Mouse (Mus musculus) lung, adult 18-20 months (tissue): ENCODE measurements around the gene Olfr1106.

ENCODE experiments used
- DNase-seq, 2 experiments: peaks; one replicate each; pipeline ENCODE4 v3.0.0; 2022; ENCODE audit warnings: mixed read lengths in 2 of 2

The Olfr1106 gene

GRCm38 (mm10) chr2:87052173-87052572, at the start of gene Olfr1106:
Olfr1106 (minus strand) TSS chr2:87052273.
- DNase-seq, result no peak

GRCm38 (mm10) chr2:87095908-87096307, 43.8 kb upstream of the Olfr1106 start, which contains the start of gene Olfr1109:
Olfr1109 (minus strand) TSS chr2:87096008.
- DNase-seq, result no peak

DNA sequence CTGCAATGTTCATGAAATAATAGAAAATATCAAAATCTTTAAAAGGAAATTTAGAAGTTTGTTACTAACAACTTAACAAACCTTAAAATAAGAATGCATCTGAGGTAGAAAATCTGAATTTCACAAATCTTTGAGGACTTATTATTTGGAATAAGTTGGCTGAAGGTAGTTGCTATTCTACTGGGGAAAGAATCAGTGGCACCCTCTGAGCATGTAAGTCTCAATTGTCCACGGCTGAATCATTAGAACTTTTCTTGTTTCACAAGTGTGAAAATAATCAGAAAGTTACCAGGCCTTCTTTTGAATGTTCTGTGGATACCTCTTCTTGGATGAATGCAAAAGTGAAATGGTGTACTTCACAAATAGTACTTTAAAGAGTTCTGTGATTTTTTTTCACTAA, 23.6 kb upstream of the Olfr1106 start, which contains the start of gene Olfr1107:
TSS of gene Olfr1107 (minus strand) at position 101 of the 400 bp plus-strand sequence.
- DNase-seq, result no peak

DNA sequence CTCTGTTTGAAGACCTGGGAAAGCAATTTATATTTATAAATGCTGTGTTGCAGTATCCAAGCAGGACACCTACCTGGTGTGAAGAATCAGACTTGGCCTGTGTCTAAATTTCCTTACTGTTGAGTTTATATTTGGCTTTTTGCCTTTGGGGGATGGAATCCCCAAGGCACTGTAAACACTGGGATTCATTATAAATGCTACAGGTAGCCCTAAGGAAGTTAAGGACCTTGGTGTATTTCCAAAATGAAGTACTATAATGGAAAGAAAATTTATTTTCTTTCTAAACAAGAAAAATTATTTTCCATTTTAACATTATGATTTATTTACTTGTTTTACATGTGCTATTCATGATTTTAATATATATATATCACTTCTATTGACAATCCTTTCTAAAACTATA, 15.6 kb downstream of the Olfr1106 start, which contains the start of gene Olfr1105:
TSS of gene Olfr1105 (minus strand) at position 101 of the 400 bp plus-strand sequence.
- DNase-seq, result no peak

GRCm38 (mm10) chr2:87026980-87027379, 25.1 kb downstream of the Olfr1106 start, which contains the start of gene Olfr1104:
Olfr1104 (minus strand) TSS chr2:87027080.
- DNase-seq, result no peak

GRCm38 (mm10) chr2:86998098-86998497, 54.0 kb downstream of the Olfr1106 start, which contains the start of gene Olfr1102:
Olfr1102 (plus strand) TSS chr2:86998398.
- DNase-seq, result no peak
